ENCODE assay signal across 29 mouse cellular contexts in the genomic region with DNA sequence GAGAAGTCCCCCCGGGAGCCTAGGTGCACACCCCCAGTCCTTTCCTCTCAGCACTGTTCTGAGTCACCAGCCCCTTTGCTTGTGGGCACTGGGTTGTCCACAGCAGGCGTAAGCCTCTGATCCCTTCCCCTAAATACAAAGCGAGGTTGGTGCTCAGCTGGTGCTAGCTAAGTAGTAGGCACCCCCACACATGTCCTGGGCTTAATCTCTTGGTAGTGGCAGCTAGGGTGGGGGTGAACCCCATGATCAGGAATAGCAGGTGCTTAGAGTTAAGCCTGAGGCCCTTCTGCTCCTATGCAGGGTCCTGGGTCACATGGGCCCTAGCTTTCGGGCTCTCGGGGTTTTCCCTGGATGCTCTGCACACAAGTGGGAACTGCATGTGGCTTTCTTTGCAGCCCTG. TPM values are rescaled to one million over a fixed set of nuclear protein-coding genes. Genes with fewer than 3 reads are reported as not detected.
"Had no signal": no experiment of that assay in that cellular context is flagged by ENCODE, and none has a peak within 500 bp of the region (broad histone marks: within the 10 kb centered on the region; RNA-seq: fewer than 3 reads in every experiment).

No protein-coding gene starts in this region.

- DNase-seq: gastrocnemius, adult 2 months; gastrocnemius, postnatal 10 days; gastrocnemius, postnatal 25 days; heart, adult 18-20 months; heart, postnatal 10 days; heart, postnatal 4 days; kidney, adult 18-20 months; kidney, adult 8-10 months; kidney, postnatal 10 days; kidney, postnatal 25 days; kidney, postnatal 4 days; liver, embryonic 13.5 days had no signal

- H3K9me3 ChIP-seq: heart, embryonic 10.5 days; heart, embryonic 12.5 days; hindbrain, embryonic 10.5 days; hindbrain, embryonic 12.5 days; hindbrain, embryonic 15.5 days; intestine, embryonic 15.5 days; limb, embryonic 10.5 days; limb, embryonic 12.5 days; liver, embryonic 13.5 days had no signal

- H3K9ac ChIP-seq: heart, embryonic 12.5 days; hindbrain, embryonic 12.5 days; hindbrain, embryonic 15.5 days; intestine, embryonic 15.5 days; limb, embryonic 12.5 days; liver, embryonic 13.5 days had no signal

- ATAC-seq: inflammation-experienced regulatory T-cells, adult 6 months had no signal

- H3K27ac ChIP-seq: gastrocnemius, adult 2 months; heart, embryonic 10.5 days; hindbrain, embryonic 12.5 days; hindbrain, embryonic 15.5 days; intestine, embryonic 15.5 days; layer of hippocampus, adult 2 months; left cerebral cortex, adult 2 months; limb, embryonic 10.5 days; limb, embryonic 12.5 days; liver, embryonic 13.5 days had no signal

- H3K4me3 ChIP-seq: gastrocnemius, adult 2 months; heart, embryonic 10.5 days; heart, embryonic 12.5 days; hindbrain, embryonic 10.5 days; hindbrain, embryonic 12.5 days; hindbrain, embryonic 15.5 days; intestine, embryonic 15.5 days; layer of hippocampus, adult 2 months; left cerebral cortex, adult 2 months; limb, embryonic 10.5 days; limb, embryonic 12.5 days; liver, embryonic 13.5 days had no signal

- H3K4me2 ChIP-seq: heart, embryonic 12.5 days; hindbrain, embryonic 12.5 days; hindbrain, embryonic 15.5 days; intestine, embryonic 15.5 days; limb, embryonic 12.5 days; liver, embryonic 11.5 days; liver, embryonic 13.5 days had no signal

- H3K4me1 ChIP-seq: heart, embryonic 12.5 days; limb, embryonic 12.5 days; liver, embryonic 13.5 days had no signal

- H3K36me3 ChIP-seq: heart, embryonic 10.5 days; heart, embryonic 12.5 days; hindbrain, embryonic 10.5 days; hindbrain, embryonic 12.5 days; hindbrain, embryonic 15.5 days; intestine, embryonic 15.5 days; limb, embryonic 10.5 days; limb, embryonic 12.5 days; liver, embryonic 13.5 days had no signal

- H3K27me3 ChIP-seq: hindbrain, embryonic 12.5 days; hindbrain, embryonic 15.5 days; intestine, embryonic 15.5 days; limb, embryonic 12.5 days; liver, embryonic 13.5 days had no signal

RNA-seq across cellular contexts. Expression of a gene that starts 12.2 kb away (rescaled TPM):
- total RNA-seq: granulocyte monocyte progenitor cell, adult 5-6 weeks had no signal
- polyA plus RNA-seq: inflammation-experienced regulatory T-cells, adult 6 months had no signal

RNA-seq across cellular contexts. Expression of a gene that starts 22.4 kb away (rescaled TPM):
- total RNA-seq: gastrocnemius, adult 2 months; gastrocnemius, postnatal 10 days; gastrocnemius, postnatal 25 days; gastrocnemius, postnatal 4 days; granulocyte monocyte progenitor cell, adult 5-6 weeks; heart, adult 18-20 months; heart, adult 8-10 months; heart, postnatal 10 days; heart, postnatal 25 days; heart, postnatal 4 days; layer of hippocampus, postnatal 25 days had no signal

RNA-seq across cellular contexts. Expression of a gene that starts 48.1 kb away (rescaled TPM):
- total RNA-seq: granulocyte monocyte progenitor cell, adult 5-6 weeks had no signal
- polyA plus RNA-seq: inflammation-experienced regulatory T-cells, adult 6 months had no signal

RNA-seq across cellular contexts. Expression of a gene that starts 53.1 kb away (rescaled TPM):
- total RNA-seq: granulocyte monocyte progenitor cell, adult 5-6 weeks had no signal
- polyA plus RNA-seq: inflammation-experienced regulatory T-cells, adult 6 months had no signal
